In the genomic region with DNA sequence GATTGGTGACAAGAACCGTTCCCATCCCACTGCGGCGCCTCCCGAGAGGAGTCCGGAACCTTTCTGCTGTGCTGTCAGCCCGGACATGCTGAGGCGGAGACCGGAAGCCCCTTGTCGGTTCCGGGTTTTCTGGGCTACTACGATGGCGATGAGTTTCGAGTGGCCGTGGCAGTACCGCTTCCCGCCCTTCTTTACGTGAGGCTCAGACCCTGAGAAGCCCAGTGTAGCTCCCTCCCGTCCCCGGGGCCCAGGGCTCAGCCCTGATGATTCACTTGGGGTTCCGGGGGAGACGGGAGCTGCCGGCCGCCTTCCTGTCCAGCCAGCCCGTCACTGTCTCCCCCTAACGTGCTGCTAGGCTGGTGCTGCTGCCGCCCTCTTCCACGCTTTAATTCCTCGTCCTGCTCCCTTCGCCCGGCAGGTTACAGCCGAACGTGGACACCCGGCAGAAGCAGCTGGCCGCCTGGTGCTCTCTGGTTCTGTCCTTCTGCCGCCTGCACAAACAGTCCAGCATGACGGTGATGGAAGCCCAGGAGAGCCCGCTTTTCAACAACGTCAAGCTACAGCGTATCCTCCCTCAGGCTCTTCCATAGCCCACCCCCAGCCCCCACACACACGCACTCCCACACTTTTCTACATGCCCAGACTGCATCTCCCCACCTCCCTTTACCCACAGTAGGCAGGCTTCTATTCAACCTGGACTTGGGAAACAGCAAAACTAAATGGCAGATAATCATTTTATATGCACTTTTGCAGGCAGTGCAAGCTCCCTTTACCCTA, we compare ENCODE assay signal across 8 mouse cellular contexts. TPM values are rescaled to one million over a fixed set of nuclear protein-coding genes. Genes with fewer than 3 reads are reported as not detected.
DNase-seq lines count a peak whose midpoint lies in the region; ATAC-seq and TF ChIP-seq lines count a peak whose summit lies in the region.

TSS of gene Vps25 (plus strand) at position 95 of the 777 bp plus-strand sequence.

- no peaks in the 10 kb centered on the region for H3K79me3 ChIP-seq in C2C12 (ENCODE audit: low read depth)

- TF ChIP-seq CTCF in C2C12 (IDR thresholded peaks at IDR 0.05; ENCODE audit: control insufficient read depth, insufficient read depth, insufficient read length): no peak
- 0 out of 2 replicates have a peak, but pooled peaks have one; percentile 12 for TF ChIP-seq CTCF in bone marrow macrophage, adult 2 months (IDR thresholded peaks at IDR 0.05; ENCODE audit: low read depth, low read length)
- peak; percentile 21; the same call in 1 of the 2 replicates for TF ChIP-seq CTCF in liver, adult 2 months (IDR thresholded peaks at IDR 0.05; ENCODE audit: low read depth, low read length)

- peak within 1 kb of the TSS; percentile 82 for H3ac ChIP-seq in C2C12 (ENCODE audit: control insufficient read depth, insufficient read length, low read depth)

- peak within 1 kb of the TSS; percentile 76 for H3K4me3 ChIP-seq in C2C12 (ENCODE audit: insufficient read depth, poor library complexity, severe bottlenecking)
- peak within 1 kb of the TSS; percentile 98 for H3K4me3 ChIP-seq in bone marrow macrophage, adult 2 months (ENCODE audit: insufficient read depth, low read length)
- peak within 1 kb of the TSS; percentile 95 for H3K4me3 ChIP-seq in heart, embryonic 11.5 days (ENCODE audit: low read depth, low read length)
- peak within 1 kb of the TSS; percentile 96 for H3K4me3 ChIP-seq in kidney, embryonic 16.5 days (ENCODE audit: low read length)
- H3K4me3 ChIP-seq in liver, adult 2 months (ENCODE audit: insufficient read depth, low read depth, low read length): peak within 1 kb of the TSS; percentile 76

- peak within 1 kb of the TSS; percentile 73 for H3K27ac ChIP-seq in bone marrow macrophage, adult 2 months (ENCODE audit: insufficient read depth, low read depth, low read length)
- peak within 1 kb of the TSS; percentile 95 for H3K27ac ChIP-seq in heart, embryonic 11.5 days (ENCODE audit: low read depth, low read length)
- H3K27ac ChIP-seq in kidney, embryonic 16.5 days (ENCODE audit: low read length): peak within 1 kb of the TSS; percentile 96
- peak within 1 kb of the TSS; percentile 30 for H3K27ac ChIP-seq in liver, adult 2 months (replicated peaks; ENCODE audit: insufficient read depth, low read depth, low read length)

- peak within 1 kb of the TSS; percentile 99 for H3K9ac ChIP-seq in heart, embryonic 11.5 days (ENCODE audit: low read depth, low read length)
- peak within 1 kb of the TSS; percentile 96 for H3K9ac ChIP-seq in kidney, embryonic 16.5 days (replicated peaks; ENCODE audit: low read length)
- peak within 1 kb of the TSS; percentile 82 for H3K9ac ChIP-seq in liver, adult 2 months (ENCODE audit: low read depth, low read length)

- DNase-seq in liver, adult 2 months (ENCODE audit: extremely low read depth, low read depth, low spot score): peak; percentile 74
- peak; percentile 78 to 81 for DNase-seq in spleen, postnatal 36 days (ENCODE audit: low spot score in 2 of 2)

- no peaks in the 10 kb centered on the region; the same call in 1 of the 2 replicates for H3K4me1 ChIP-seq in bone marrow macrophage, adult 2 months (ENCODE audit: control insufficient read depth, insufficient read depth, low read length)
- H3K4me1 ChIP-seq in heart, embryonic 11.5 days (ENCODE audit: control insufficient read depth, insufficient read depth, low read length): peaks cover 24% of the 10 kb centered on the region
- peaks cover 35% of the 10 kb centered on the region for H3K4me1 ChIP-seq in kidney, embryonic 16.5 days (ENCODE audit: insufficient read depth, low read length)
- H3K4me1 ChIP-seq in liver, adult 2 months (ENCODE audit: control insufficient read depth, insufficient read depth, low read length): peaks cover 4% of the 10 kb centered on the region; the same call in 1 of the 2 replicates

- H3K9me3 ChIP-seq in heart, embryonic 11.5 days (replicated peaks; ENCODE audit: control insufficient read depth, low read length): no peaks in the 10 kb centered on the region
- H3K9me3 ChIP-seq in kidney, embryonic 16.5 days (ENCODE audit: low read length): no peaks in the 10 kb centered on the region

- H3K27me3 ChIP-seq in C2C12 (ENCODE audit: control insufficient read depth, insufficient read depth, insufficient read length): no peaks in the 10 kb centered on the region
- H3K27me3 ChIP-seq in heart, embryonic 11.5 days (ENCODE audit: control insufficient read depth, insufficient read depth, low read length): no peaks in the 10 kb centered on the region
- no peaks in the 10 kb centered on the region for H3K27me3 ChIP-seq in kidney, embryonic 16.5 days (ENCODE audit: insufficient read depth, low read length)
- no peaks in the 10 kb centered on the region for H3K27me3 ChIP-seq in liver, adult 2 months (ENCODE audit: control insufficient read depth, insufficient read depth, low read length)

- 0 out of 2 replicates have a peak, but pooled peaks have one; percentile 40 for TF ChIP-seq POLR2A in bone marrow macrophage, adult 2 months (IDR thresholded peaks at IDR 0.05; ENCODE audit: borderline replicate concordance, low read depth, low read length)
- peak; percentile 66; the same call in 1 of the 2 replicates for TF ChIP-seq POLR2A in liver, adult 2 months (IDR thresholded peaks at IDR 0.05; ENCODE audit: extremely low read depth, insufficient read depth, low read length)

- peak within 1 kb of the TSS; percentile 71 for H3K4me2 ChIP-seq in heart, embryonic 11.5 days
- peak within 1 kb of the TSS; percentile 95 for H3K4me2 ChIP-seq in kidney, embryonic 16.5 days (replicated peaks; ENCODE audit: low read depth, low read length)

- peak; percentile 93 for ATAC-seq in erythroblast, adult 5-6 weeks (replicated peaks; ENCODE audit: low FRiP score, poor library complexity, severe bottlenecking)
- peak; percentile 68 for ATAC-seq in heart, embryonic 11.5 days (replicated peaks; ENCODE audit: insufficient number of reproducible peaks, low FRiP score, low TSS enrichment)
- ATAC-seq in kidney, embryonic 16.5 days (ENCODE audit: low FRiP score, low TSS enrichment): peak; percentile 78
- ATAC-seq in monocyte, adult 5-6 weeks (replicated peaks; ENCODE audit: insufficient number of reproducible peaks, low FRiP score, low TSS enrichment, poor library complexity, severe bottlenecking): peak; percentile 99

- under 1% methylated on average over 40 of the region's 40 CpGs for WGBS in heart, embryonic 11.5 days (ENCODE audit: insufficient replicate concordance)
- under 1% methylated on average over 40 of the region's 40 CpGs for WGBS in kidney, embryonic 16.5 days
- under 1% methylated on average over 40 of the region's 40 CpGs for WGBS in liver, adult 2 months

- peaks cover under 1% of the 10 kb centered on the region for H3K36me3 ChIP-seq in C2C12 (ENCODE audit: control insufficient read depth, insufficient read depth)
- H3K36me3 ChIP-seq in heart, embryonic 11.5 days (ENCODE audit: control insufficient read depth, insufficient read depth, low read length): peaks cover 5% of the 10 kb centered on the region; the same call in 1 of the 2 replicates
- H3K36me3 ChIP-seq in kidney, embryonic 16.5 days (ENCODE audit: insufficient read depth, low read length): peaks cover 10% of the 10 kb centered on the region
- no peaks in the 10 kb centered on the region for H3K36me3 ChIP-seq in liver, adult 2 months (ENCODE audit: control insufficient read depth, insufficient read depth, low read length)

- peaks cover 13% of the 10 kb centered on the region for H3K79me2 ChIP-seq in C2C12 (ENCODE audit: control insufficient read depth, insufficient read depth)
- peaks cover 6% of the 10 kb centered on the region; the same call in 1 of the 2 replicates for H3K79me2 ChIP-seq in liver, adult 2 months (ENCODE audit: control insufficient read depth, insufficient read depth, low read length)

TF ChIP-seq in C2C12, 6 proteins besides CTCF, POLR2A, EP300 and RAD21:
- TF ChIP-seq MAX (IDR thresholded peaks at IDR 0.05) (peak; percentile 75), MYOG (IDR thresholded peaks at IDR 0.05; ENCODE audit: control insufficient read depth, extremely low read depth, insufficient read length) (no peak), USF1 (IDR thresholded peaks at IDR 0.05; ENCODE audit: low read depth) (no peak)

RNA-seq across cellular contexts. Expression of gene Vps25, which starts in this region (rescaled TPM):
- polyA plus RNA-seq in C2C12 (2012; fragmentation: generic; extraction: Trizol): 116 TPM
- polyA plus RNA-seq in bone marrow macrophage, adult 2 months (2012; ENCODE audit: insufficient read depth, insufficient read length, missing spikeins): 111 and 114 TPM in 2 replicates
- total RNA-seq in erythroblast, adult 5-6 weeks (2015; ENCODE audit: low replicate concordance): 83.8 and 91.5 TPM in 2 replicates
- 25.0 and 31.3 TPM in 2 replicates for total RNA-seq in erythroblast, adult 5-6 weeks (2017; ENCODE audit: low replicate concordance)
- polyA plus RNA-seq in heart, embryonic 11.5 days (2014; fragmentation: Nextera tagmentation; extraction: Ambion mirVana): 126 and 128 TPM in 2 replicates
- polyA plus RNA-seq in kidney, embryonic 16.5 days (2015; fragmentation: Nextera tagmentation; extraction: Ambion mirVana): 154 TPM in 2 replicates
- total RNA-seq in liver, adult 2 months (2014; rRNA removed): 35.6 and 43.8 TPM in 2 replicates
- polyA plus RNA-seq in liver, adult 2 months (2012; rRNA removed): 109 and 122 TPM in 2 replicates
- 42.7 to 62.9 TPM (median 53.8 TPM) in 3 replicates for total RNA-seq in monocyte, adult 5-6 weeks (2017)

Comparison
In these comparisons a context has a peak if more than half of its experiments do, and no peak if none do; other contexts are left out.
1. Peak in every context shown above with its lines: DNase-seq, ATAC-seq, H3K4me3 ChIP-seq and H3K27ac ChIP-seq.
2. H3K27ac ChIP-seq: peak in every context shown above with its lines; median percentile 96 in kidney, embryonic 16.5 days; 95 in heart, embryonic 11.5 days; 73 in bone marrow macrophage, adult 2 months; 30 in liver, adult 2 months.